Mouse (Mus musculus) v-Abl transformed pro-B cells (cell line): Measurements from ENCODE around the gene Mgea5.

Source experiments
- in situ Hi-C, 2 experiments: fragments of 400-800 bp; cut with MboI; formaldehyde crosslinking; loops; one replicate each; pipeline ENCODE4 v1.15.1; 2025; ENCODE audit not compliant: unreplicated experiment in 2 of 2

Mgea5 gene

DNA sequence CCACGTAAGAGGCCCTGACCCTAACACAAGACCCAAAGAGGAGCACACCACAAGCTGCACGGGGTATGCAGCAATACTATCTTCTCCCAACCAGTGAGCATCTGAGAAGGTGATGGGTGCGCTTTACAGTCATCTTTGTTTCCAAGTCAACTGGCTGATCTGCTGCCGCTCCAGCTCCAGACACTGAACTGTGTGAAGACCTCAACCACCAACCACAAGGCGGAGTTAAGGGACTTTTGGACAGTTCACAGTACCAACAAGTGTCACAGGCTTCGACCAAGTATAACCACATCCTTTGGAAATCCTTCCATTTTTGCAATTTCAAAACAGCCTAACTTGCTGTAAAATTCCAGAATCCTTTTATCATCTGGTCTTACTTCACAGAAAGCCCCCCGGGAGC, 31.8 kb downstream of the Mgea5 start:
- in situ Hi-C loops: no loop called here

DNA sequence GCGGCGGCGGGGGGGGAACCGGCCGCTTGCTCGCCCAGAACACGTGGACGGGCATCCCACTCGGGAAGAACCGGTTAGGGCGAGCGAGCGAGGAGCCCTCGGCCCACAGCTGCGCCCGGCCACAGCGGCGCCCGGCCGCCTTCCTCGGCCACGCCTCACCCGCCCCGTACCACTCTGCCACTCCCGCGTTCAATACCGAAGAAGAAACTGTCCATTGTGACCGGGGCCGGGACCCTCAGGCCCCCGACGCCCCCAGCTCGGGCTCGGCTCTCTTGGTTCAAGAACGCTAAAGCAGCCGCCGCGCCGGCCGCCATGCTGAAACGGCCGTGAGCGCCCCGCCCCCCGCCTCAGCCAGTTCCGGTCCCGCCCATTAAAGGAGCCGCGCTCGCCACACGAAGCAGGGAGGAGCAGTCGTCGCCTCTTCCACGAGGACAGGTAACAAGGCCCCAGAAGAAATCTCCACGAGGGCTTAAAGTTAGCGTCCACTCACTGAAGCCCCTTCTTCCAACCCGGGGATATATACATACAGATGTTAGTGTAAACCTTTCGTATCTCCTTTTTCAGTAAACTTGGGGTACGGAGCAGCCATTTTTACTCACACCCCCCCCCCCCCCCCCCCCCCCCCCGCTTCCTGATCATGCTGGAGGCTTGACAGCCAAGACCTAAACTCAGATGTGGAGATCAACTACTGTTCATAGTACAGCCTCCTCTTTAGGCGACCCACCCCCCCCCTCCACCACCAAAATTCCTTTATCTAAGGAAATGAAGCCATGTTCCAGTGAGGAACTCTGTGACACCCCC, 34.2 kb downstream of the Mgea5 start, which contains the start of gene Npm3:
Npm3 (minus strand) TSS at position 349 of the 801 bp plus-strand sequence.
- in situ Hi-C loops: loop anchor here (5.0 to 25.0 kb wide), 4 partner anchors 177 to 527 kb away; no protein-coding TSS in a partner anchor

DNA sequence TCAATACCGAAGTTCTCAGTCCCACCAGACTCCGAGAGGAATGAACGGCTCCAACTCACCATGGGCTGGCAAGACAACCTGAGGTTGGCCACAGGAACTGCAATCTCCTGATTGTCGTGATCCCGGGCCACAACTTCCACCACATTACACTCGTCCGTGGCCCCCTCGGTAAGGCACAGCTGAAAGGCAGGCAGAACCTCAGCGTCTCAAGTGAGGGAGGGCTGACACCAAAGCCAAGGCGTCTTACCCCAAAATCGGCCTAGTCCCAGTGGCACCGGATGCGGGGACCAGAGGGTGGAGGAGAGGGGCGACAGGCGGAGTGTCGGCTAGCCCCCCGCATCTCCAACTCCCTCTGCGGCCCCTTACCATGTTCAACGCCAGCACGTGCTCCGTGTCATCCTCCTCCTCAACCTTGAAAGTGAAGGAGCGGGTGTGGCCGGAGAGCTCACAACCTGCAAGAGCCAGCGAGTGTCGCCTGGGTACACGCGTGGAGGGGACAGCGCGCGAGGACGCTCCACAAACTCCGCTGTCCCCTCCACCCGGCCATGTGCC, 34.9 kb downstream of the Mgea5 start:
- in situ Hi-C loops: loop anchor here (5.0 to 25.0 kb wide), 4 partner anchors 176 to 526 kb away; no protein-coding TSS in a partner anchor

DNA sequence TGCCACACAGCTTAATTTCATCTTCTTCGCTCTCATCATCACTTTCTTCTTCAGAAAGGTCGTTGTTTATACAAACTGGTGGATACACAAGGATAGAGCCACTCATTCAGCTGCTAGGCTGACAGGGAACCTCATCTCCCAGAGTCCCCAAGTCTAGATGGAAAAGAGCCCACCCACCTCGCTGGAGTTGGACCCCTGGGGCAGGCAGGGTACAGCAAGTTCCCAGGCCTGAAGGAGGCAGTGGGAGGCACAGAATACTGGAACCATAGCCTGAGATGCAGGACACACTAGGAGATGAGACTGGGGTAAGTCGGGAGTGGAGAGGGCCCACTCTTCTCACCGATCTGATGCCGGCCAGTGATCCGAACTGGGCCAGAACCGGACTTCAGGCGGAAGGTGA, 35.4 kb downstream of the Mgea5 start:
- in situ Hi-C loops: loop anchor here (5.0 to 25.0 kb wide), 4 partner anchors 176 to 526 kb away; no protein-coding TSS in a partner anchor

DNA sequence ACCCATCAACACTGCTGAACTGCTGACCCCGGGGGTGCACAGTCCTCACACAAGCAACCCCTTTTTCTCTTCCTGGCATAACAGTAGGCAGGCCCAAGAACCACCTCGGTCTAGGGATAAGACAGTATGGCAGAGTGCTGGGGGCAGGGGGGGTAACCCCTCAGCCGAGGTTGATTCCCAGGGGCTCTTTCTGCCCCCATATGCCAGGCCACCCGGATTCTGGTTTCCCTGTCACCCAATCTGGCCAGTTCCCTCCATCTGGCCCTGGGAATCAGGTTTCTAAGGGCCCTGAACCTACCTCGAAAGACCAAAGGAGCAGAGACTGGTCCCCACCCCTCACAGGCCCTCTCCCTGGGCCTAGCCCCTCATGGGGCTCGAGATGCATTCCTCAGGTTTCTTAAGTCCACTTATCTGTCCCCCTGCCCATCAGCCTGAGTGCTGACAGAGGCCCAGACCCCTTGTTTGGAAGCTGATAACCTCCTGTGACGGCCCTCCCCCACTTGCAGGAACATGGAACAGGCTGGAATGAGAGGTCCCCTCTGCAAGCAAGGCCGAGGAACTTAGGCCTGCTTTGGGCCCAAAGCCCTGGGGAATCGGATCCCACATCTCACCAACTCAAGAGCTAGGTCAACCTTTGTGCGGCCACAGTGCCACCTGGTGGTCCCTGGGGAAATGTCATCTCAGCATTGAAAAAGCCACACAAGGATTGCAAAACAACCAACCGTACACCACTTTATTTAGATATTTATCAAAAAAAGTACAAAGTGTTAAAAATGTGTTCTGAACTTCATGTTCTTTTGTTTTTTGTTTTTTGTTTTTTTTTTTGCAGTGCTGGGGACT, 36.4 kb downstream of the Mgea5 start:
- in situ Hi-C loops: loop anchor here (5.0 to 25.0 kb wide), 4 partner anchors 175 to 525 kb away; no protein-coding TSS in a partner anchor

DNA sequence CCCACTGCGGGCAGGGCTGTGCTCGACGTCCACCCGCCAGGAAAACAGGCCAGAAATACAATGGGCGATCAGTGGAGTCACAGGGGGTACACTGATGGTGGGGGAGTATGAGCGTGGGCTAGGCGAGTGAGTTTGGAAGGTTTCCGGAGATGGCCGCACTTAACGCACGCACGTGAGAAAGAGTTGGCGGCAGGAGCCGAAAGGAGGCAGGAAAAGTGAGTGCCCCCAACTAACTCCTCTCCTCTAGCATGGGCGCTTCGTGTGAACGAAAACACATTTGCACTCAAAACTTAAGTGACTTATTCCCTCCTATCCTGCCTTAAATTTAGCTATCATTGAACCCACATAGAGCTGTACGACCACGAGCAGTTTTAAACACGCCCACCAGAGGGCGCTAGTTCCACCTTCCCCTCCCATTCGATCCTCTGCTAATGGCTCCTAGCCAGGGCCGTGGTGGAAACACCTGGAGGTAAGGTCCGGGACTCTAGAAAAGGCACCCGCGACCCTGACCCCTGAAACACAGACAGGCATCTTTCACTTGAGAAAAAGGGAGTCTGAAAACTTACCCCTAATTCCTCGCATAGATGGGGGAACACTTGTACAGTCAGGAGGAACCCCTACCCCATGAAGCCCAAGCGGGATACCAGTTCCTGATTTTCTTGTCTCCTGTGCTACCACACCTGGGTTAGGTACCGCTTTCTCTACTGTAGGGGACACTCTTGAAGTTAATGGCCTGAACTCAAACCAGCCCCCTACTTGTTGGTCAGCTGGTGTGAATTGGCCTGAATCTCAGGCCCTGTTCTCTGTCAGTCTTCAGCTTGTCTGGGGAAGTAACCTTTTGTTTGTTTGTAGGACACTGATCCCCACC, 37.2 kb downstream of the Mgea5 start:
- in situ Hi-C loops: loop anchor here (5.0 to 25.0 kb wide), 4 partner anchors 174 to 524 kb away; no protein-coding TSS in a partner anchor

DNA sequence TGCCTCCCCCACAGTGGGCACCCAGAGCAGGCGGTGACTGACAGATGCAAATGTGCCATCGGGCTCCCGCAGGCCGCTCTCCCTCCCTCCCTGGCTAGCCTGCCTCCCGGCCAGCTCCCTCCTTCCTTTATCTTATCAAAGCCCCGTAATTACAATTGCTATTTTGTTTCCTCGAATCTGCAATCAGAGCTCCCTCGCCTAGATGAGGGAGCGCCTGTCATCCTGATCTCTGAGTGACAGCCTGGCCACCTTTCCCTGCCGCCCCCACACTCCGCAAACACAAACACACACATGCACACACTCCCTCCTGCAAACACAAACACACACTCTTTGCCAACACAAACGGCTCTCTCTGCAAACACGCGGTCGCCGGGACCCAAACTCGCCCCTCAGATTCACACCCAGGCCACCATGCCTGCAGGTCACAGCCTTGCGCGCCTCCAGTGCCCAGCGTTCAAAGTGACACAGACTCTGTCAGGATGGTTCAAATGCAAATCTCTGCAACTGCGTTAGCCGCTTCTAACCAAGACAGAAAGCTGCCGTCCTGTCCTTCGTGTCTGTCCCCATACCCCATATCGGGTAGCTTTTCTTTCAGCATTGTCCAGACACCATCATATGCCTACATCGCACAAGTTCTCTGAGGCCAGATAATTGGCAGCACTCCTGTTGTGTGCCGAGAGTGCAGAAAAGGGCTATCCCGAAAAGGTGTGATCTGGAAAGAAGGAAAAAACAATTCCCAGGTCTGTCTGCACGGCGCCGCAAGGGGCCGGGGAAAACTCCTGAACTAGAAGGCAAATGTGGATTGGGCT, 38.1 kb downstream of the Mgea5 start:
- in situ Hi-C loops: loop anchor here (5.0 to 25.0 kb wide), 4 partner anchors 173 to 523 kb away; no protein-coding TSS in a partner anchor

DNA sequence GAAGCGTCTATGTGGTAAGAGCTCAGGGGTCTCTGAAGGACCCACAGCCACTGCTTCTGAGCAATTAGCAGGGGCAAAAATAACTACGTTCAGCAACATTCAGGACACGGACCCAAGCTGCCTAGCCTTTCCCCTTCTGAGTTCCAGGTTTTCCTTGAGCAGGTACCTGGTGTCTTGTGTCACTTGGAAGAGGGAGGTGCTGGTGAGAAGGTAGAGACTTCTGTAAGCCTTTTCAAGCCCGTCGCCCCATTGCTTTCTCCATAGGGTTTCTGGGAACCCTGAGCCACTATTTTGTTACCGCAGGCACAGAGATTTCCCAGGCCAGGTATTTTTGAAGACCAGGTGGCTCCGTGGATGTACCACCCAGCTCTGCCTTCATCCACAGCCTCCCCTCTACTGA, 40.0 kb downstream of the Mgea5 start:
- in situ Hi-C loops: loop anchor here (10.0 to 25.0 kb wide), 2 partner anchors 306 to 309 kb away; no protein-coding TSS in a partner anchor

DNA sequence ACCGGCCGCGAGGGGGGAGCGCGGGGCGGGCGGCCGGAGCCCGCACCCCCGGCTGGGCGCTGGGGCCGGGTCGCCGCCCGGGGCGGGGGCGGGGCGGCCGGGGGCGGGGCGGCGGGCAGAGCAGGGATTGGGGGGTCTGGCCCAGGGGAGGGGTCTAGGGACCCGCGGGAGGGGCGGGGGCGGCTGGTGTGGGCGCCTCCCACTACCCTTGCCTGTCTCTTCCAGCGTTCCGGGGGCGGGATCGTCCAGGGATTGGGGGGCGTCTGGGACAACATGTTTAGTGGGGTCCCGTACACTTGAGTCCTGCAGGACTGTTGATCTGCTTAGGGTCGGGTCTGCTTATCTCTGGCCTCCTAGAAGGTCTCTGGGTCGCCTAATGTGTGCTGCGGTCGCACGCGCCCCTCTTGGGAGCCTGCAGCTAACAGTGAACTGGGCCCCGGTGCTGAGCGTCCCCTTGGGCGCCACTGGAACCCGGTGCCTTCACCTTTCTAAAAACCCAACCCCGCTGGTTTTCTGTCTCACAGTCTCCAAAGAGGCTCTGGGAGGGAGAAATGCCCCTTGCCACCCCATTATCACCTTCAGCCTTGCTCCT, 40.6 kb downstream of the Mgea5 start:
- in situ Hi-C loops: loop anchor here (10.0 to 25.0 kb wide), 2 partner anchors 306 to 308 kb away; no protein-coding TSS in a partner anchor

DNA sequence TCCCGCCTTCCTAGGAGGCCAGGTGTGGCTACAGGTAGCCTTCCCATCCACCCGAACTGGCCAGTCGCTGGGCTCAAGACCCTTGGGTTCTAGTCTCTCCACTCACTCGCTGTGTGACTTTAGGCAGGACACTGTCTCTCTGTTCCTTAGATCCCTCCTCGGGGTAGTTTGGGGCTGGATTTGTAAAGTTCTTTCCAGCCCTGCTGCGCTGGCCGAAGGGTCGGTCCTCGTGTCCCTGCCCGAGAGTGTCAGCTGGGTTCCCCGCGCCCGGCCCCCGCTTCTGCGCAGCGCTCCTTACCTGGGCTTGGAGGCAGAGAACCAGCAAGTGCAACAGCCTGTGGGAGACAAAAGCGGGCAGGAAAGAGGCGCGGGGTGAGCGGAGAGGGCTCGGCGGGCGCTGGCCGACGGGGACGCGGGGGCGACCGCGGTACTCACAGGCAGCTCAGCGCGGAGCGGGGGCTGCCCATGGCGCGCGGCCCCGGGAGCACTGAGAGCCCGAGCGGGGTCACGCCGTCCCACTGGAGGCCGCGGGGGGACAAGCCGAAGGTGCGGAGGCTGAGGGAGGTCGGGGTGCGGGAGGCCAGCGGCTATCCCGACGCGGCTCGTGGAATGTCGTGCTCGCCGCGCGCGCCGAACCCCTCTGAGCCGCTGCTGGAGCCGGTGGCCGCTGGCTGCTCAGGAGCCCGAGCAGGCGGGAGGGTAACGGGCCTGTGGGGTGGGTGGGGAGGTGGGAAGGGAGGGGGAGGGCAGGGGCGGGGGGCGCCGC, 41.2 kb downstream of the Mgea5 start, which contains the start of gene Fgf8:
Fgf8 (minus strand) TSS at position 698 of the 766 bp plus-strand sequence.
- in situ Hi-C loops: loop anchor here (10.0 to 25.0 kb wide), 2 partner anchors 305 to 308 kb away; no protein-coding TSS in a partner anchor

DNA sequence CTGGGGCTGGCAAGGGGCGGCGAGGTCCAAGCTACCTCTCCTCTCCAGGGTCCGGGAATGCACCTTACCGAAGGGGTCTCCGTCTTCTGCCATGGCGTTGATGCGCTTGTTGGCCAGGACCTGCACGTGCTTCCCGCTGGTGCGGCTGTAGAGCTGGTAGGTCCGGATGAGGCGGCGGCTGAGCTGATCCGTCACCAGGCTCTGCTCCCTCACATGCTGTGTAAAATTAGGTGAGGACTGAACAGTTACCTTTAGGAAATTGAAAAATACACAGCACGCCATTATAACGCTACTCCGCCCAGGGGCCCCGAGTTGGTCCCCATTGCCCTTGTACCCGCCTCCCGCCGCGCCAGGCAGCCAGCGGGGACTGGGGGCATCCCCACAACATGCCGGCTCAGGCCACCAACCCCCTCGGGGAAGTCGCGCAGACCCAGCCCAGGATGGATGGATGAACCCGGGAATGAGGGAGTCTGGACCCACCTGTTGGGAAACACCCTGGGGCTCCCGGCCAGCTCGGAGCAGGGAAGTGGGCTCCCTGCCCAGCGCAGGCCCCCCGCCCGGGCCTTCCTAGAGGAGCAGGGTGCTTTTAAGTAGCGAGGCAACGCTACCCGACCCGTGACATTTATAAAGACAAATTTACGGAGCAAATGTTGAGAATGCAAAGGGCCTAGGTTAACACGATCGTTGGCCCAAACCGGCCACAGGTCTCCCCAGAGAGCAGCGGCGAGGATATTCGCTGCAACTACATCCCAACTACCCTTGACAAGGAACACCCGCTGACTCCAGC, 42.0 kb downstream of the Mgea5 start:
- in situ Hi-C loops: loop anchor here (10.0 to 25.0 kb wide), 2 partner anchors 304 to 307 kb away; no protein-coding TSS in a partner anchor

DNA sequence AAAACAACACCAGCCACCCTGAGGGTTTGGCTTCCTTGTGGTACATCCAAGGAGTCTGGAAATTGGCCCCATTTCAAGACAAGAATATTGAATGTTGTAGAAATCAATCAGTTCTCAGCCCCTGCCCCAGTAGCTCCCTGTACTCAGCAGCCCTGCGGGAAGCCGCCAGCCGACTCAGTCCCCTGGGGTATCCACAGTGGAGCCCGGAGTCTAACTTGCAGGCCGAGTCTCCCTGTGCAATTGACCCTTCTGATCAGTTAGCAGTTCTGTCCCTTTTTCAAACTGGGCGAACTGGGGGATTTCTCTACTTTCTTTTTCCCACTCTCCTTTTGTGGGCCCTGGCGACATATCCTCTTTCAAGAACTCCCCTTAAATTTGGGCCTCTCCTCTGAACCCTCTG, 42.8 kb downstream of the Mgea5 start:
- in situ Hi-C loops: loop anchor here (10.0 to 25.0 kb wide), 2 partner anchors 304 to 306 kb away; no protein-coding TSS in a partner anchor

DNA sequence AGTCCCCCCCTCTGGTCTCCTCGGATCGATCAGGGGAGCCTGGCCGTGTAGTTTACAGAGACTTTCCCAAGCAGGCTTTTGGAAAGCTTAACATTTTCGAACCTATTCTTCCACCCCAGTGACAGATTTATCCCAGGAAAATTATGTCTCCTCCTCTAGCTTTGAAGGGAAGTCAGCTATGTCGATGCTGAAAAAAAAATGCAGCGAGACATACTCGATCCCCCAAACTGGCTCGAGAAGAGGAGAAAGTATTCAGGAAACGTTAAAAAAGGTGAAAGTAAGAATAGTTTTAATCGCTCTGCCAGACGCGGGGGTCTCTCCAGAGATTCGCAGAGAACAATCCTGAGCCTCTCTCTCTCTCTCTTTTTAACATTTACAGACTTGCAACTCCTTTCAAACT, 43.4 kb downstream of the Mgea5 start:
- in situ Hi-C loops: loop anchor here (10.0 to 25.0 kb wide), 2 partner anchors 303 to 305 kb away; no protein-coding TSS in a partner anchor

DNA sequence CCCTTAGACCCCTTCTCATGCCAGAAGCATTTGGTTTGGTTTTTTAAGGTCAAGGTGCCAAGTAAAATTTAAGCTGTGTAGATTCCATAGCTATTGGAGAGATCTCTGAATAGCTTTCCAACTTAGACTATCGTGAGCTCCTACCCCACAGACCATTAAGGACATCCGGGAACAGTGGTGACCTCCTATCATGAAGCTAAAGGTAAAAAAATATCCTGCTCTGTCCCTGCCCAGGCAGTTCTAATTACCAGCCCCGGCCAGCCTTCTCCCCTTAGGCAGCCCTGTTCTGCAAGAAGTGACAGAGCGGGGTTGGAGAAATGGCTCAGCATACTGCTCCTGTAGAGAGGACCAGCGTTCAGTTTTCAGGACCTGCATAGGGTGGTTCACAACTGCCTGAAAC, 45.1 kb downstream of the Mgea5 start:
- in situ Hi-C loops: loop anchor here in 1 of 2 experiments (25.0 kb wide), 1 partner anchor 301 kb away; no protein-coding TSS in a partner anchor

DNA sequence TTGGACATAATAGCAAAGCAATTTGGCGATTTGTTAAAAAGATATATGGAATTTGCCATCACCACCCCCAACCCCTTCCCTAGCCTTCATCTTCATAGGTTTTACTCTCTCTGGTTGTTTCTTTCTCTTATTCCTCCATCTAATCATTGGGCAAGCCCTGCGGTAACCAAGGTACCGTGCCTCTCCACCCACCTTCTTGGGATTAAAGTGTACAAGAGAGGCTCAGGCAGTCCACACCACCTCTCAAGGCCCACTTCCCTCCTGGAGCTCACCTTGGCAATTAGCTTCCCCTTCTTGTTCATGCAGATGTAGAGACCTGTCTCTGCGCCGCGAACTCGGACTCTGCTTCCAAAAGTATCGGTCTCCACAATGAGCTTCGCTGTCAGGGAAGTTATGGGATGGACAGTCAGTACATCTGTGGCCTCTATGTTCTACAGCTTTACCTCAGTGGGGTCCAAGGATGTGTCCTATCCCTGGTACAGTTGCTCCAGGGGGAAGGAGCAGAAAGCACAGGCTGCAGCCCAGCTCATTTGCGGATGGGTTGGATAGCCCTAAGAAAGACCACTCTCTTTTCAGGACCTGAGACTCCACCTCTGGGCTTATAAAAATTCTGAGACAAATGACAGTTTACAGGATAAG, 45.7 kb downstream of the Mgea5 start:
- in situ Hi-C loops: loop anchor here in 1 of 2 experiments (25.0 kb wide), 1 partner anchor 301 kb away; no protein-coding TSS in a partner anchor
